10 mouse cellular contexts compared by ENCODE assay signal in genomic region chr5:113855117-113855516, GRCm38 (mm10). TPM values are rescaled to one million over a fixed set of nuclear protein-coding genes. Genes with fewer than 3 reads are reported as not detected.
A peak's percentile ranks its signal among the peaks of the same experiment; 100 is the strongest.
DNase-seq lines count a peak whose midpoint lies in the region; ATAC-seq and TF ChIP-seq lines count a peak whose summit lies in the region.
"Had no signal": no experiment of that assay in that cellular context is flagged by ENCODE, and none has a peak within 500 bp of the region (broad histone marks: within the 10 kb centered on the region; RNA-seq: fewer than 3 reads in every experiment).

No protein-coding gene starts in this region.

- no peak overlapping the region for H3K9ac ChIP-seq in ES-Bruce4 (ENCODE audit: low read depth, poor library complexity, severe bottlenecking)
- no peak overlapping the region for H3K9ac ChIP-seq in forebrain, postnatal 0 days
- H3K9ac ChIP-seq in midbrain, embryonic 13.5 days (replicated peaks) = 0 out of 2 replicates have a peak overlapping the region, but pooled peaks have one; percentile 40
- H3K9ac ChIP-seq in lung, postnatal 0 days (replicated peaks; ENCODE audit: low read depth) = no peak overlapping the region
- H3K9ac ChIP-seq: embryonic facial prominence, embryonic 13.5 days had no signal

- intact Hi-C loops in heart, postnatal 10 days (cut with DNase I) = loop anchor here (2.0 to 10.0 kb wide), 4 partner anchors 54 to 270 kb away; partner anchors contain the start of genes Alkbh2 and Coro1c

- no peak overlapping the region for H3K4me2 ChIP-seq in forebrain, postnatal 0 days (ENCODE audit: low read depth)
- H3K4me2 ChIP-seq in midbrain, embryonic 13.5 days (replicated peaks) = no peak overlapping the region
- no peak overlapping the region for H3K4me2 ChIP-seq in lung, postnatal 0 days (replicated peaks; ENCODE audit: low read depth, low read length)
- H3K4me2 ChIP-seq: embryonic facial prominence, embryonic 13.5 days; liver, embryonic 11.5 days had no signal

- no peaks in the 10 kb centered on the region for H3K36me3 ChIP-seq in ES-Bruce4 (ENCODE audit: control insufficient read depth, insufficient read depth, low read length, poor library complexity, severe bottlenecking)
- peaks cover 18% of the 10 kb centered on the region for H3K36me3 ChIP-seq in forebrain, postnatal 0 days (ENCODE audit: insufficient read depth)
- H3K36me3 ChIP-seq in midbrain, embryonic 13.5 days = peaks cover 24% of the 10 kb centered on the region
- peaks cover 14% of the 10 kb centered on the region; the same call in 1 of the 2 replicates for H3K36me3 ChIP-seq in lung, postnatal 0 days (ENCODE audit: insufficient read depth, low read length)

- peak overlapping the region; percentile 9; the same call in 1 of the 2 replicates for H3K27ac ChIP-seq in ES-Bruce4 (ENCODE audit: insufficient read depth, low read length)
- peak overlapping the region; percentile 51; the same call in 1 of the 2 replicates for H3K27ac ChIP-seq in forebrain, postnatal 0 days (ENCODE audit: low read depth, low read length)
- peak overlapping the region; percentile 80 for H3K27ac ChIP-seq in midbrain, embryonic 13.5 days
- no peak overlapping the region for H3K27ac ChIP-seq in lung, postnatal 0 days (ENCODE audit: low read length)
- H3K27ac ChIP-seq: embryonic facial prominence, embryonic 13.5 days had no signal

- no peak overlapping the region for H3K4me3 ChIP-seq in ES-Bruce4 (ENCODE audit: low read depth, low read length)
- no peak overlapping the region for H3K4me3 ChIP-seq in forebrain, postnatal 0 days (ENCODE audit: low read depth, low read length)
- H3K4me3 ChIP-seq in midbrain, embryonic 13.5 days (replicated peaks) = no peak overlapping the region
- H3K4me3 ChIP-seq in lung, postnatal 0 days (ENCODE audit: low read depth, low read length) = no peak overlapping the region
- H3K4me3 ChIP-seq: embryonic facial prominence, embryonic 13.5 days had no signal

- WGBS in forebrain, postnatal 0 days = 78% methylated on average over 10 of the region's 10 CpGs
- 89% methylated on average over 10 of the region's 10 CpGs for WGBS in midbrain, embryonic 13.5 days
- WGBS in lung, postnatal 0 days = 93% methylated on average over 10 of the region's 10 CpGs

- H3K27me3 ChIP-seq in ES-Bruce4 (ENCODE audit: control insufficient read depth, insufficient read depth, low read length, poor library complexity, severe bottlenecking) = no peaks in the 10 kb centered on the region
- no peaks in the 10 kb centered on the region for H3K27me3 ChIP-seq in forebrain, postnatal 0 days (ENCODE audit: insufficient read depth, low read length)
- H3K27me3 ChIP-seq in midbrain, embryonic 13.5 days = no peaks in the 10 kb centered on the region
- no peaks in the 10 kb centered on the region for H3K27me3 ChIP-seq in lung, postnatal 0 days (replicated peaks; ENCODE audit: insufficient read depth, low read length)
- H3K27me3 ChIP-seq: embryonic facial prominence, embryonic 13.5 days had no signal

- TF ChIP-seq EP300 in ES-Bruce4 (IDR thresholded peaks at IDR 0.05; ENCODE audit: insufficient read depth, low read depth, low read length) = no peak
- TF ChIP-seq EP300 in lung, postnatal 0 days (IDR thresholded peaks at IDR 0.05) = no peak

- no peak for ATAC-seq in forebrain, postnatal 0 days
- ATAC-seq in midbrain, embryonic 13.5 days = peak; percentile 71
- no peak for ATAC-seq in inflammation-experienced regulatory T-cells, adult 6 months
- no peak for ATAC-seq in lung, postnatal 0 days

- H3K9me3 ChIP-seq in ES-Bruce4 (replicated peaks; ENCODE audit: control insufficient read depth, insufficient read depth, low read length, poor library complexity, severe bottlenecking) = no peaks in the 10 kb centered on the region
- H3K9me3 ChIP-seq in forebrain, postnatal 0 days (ENCODE audit: low read length) = no peaks in the 10 kb centered on the region
- no peaks in the 10 kb centered on the region for H3K9me3 ChIP-seq in midbrain, embryonic 13.5 days
- no peaks in the 10 kb centered on the region for H3K9me3 ChIP-seq in lung, postnatal 0 days (ENCODE audit: low read length)
- H3K9me3 ChIP-seq: embryonic facial prominence, embryonic 13.5 days had no signal

- no peak for TF ChIP-seq POLR2A in ES-Bruce4 (IDR thresholded peaks at IDR 0.05; ENCODE audit: insufficient read depth, low read length)

- H3K4me1 ChIP-seq in ES-Bruce4 (ENCODE audit: control insufficient read depth, insufficient read depth, low read length) = peaks cover 2% of the 10 kb centered on the region
- 0 out of 2 replicates have a peak, but pooled peaks cover 3% of the 10 kb centered on the region for H3K4me1 ChIP-seq in forebrain, postnatal 0 days (ENCODE audit: insufficient read depth)
- H3K4me1 ChIP-seq in midbrain, embryonic 13.5 days (replicated peaks) = peaks cover 51% of the 10 kb centered on the region
- H3K4me1 ChIP-seq in lung, postnatal 0 days (ENCODE audit: insufficient read depth, low read depth, low read length) = peaks cover 9% of the 10 kb centered on the region; the same call in 1 of the 2 replicates

- DNase-seq in heart, adult 11 months = peak; percentile 92
- no peak for DNase-seq in heart, postnatal 10 days
- DNase-seq in forebrain, postnatal 0 days = no peak
- DNase-seq in cerebellum, postnatal 14 days = no peak
- no peak for DNase-seq in lung, postnatal 0 days (ENCODE audit: low spot score)

- TF ChIP-seq CTCF in ES-Bruce4 (IDR thresholded peaks at IDR 0.05; ENCODE audit: low read depth, low read length) = no peak
- TF ChIP-seq CTCF in forebrain, postnatal 0 days (IDR thresholded peaks at IDR 0.05; ENCODE audit: low read depth) = no peak
- TF ChIP-seq CTCF in lung, postnatal 0 days (IDR thresholded peaks at IDR 0.05) = no peak

RNA-seq across cellular contexts. Expression of gene Selplg, which starts 22.7 kb away (rescaled TPM):
- total RNA-seq in heart, postnatal 10 days (2021) = 1 to 10 TPM; 2.0 to 2.1 TPM
- polyA plus RNA-seq in ES-Bruce4 (2011; ENCODE audit: insufficient read depth, insufficient read length, low read depth, missing spikeins) = 0.72 and 1.9 TPM in 2 replicates
- 1.1 and 1.3 TPM in 2 replicates for total RNA-seq in forebrain, postnatal 0 days (2014; rRNA removed)
- 1.8 and 2.4 TPM in 2 replicates for polyA plus RNA-seq in forebrain, postnatal 0 days (2015; fragmentation: Nextera tagmentation; extraction: Ambion mirVana)
- 0.98 and 1.2 TPM in 2 replicates for polyA plus RNA-seq in midbrain, embryonic 13.5 days (2015; fragmentation: Nextera tagmentation; extraction: Ambion mirVana)
- polyA plus RNA-seq in inflammation-experienced regulatory T-cells, adult 6 months (2017; shearing (Covaris generic)) = 100 to 1,000 TPM; 457 to 620 (median 469) TPM
- 14.6 and 15.1 TPM in 2 replicates for polyA plus RNA-seq in lung, postnatal 0 days (2015; fragmentation: Nextera tagmentation; extraction: Ambion mirVana)

RNA-seq across cellular contexts. Expression of gene Coro1c, which starts 53.4 kb away (rescaled TPM):
- total RNA-seq in heart, postnatal 10 days (2021) = 10 to 100 TPM; 73.1 to 76.1 TPM
- 174 and 218 TPM in 2 replicates for polyA plus RNA-seq in ES-Bruce4 (2011; ENCODE audit: insufficient read depth, insufficient read length, low read depth, missing spikeins)
- total RNA-seq in forebrain, postnatal 0 days (2014; rRNA removed) = 159 and 178 TPM in 2 replicates
- polyA plus RNA-seq in forebrain, postnatal 0 days (2015; fragmentation: Nextera tagmentation; extraction: Ambion mirVana) = 148 and 167 TPM in 2 replicates
- polyA plus RNA-seq in midbrain, embryonic 13.5 days (2015; fragmentation: Nextera tagmentation; extraction: Ambion mirVana) = 214 and 215 TPM in 2 replicates
- polyA plus RNA-seq in inflammation-experienced regulatory T-cells, adult 6 months (2017; shearing (Covaris generic)) = 10 to 100 TPM; 46.6 to 88.2 (median 57.2) TPM
- polyA plus RNA-seq in lung, postnatal 0 days (2015; fragmentation: Nextera tagmentation; extraction: Ambion mirVana) = 102 and 115 TPM in 2 replicates

RNA-seq across cellular contexts. Expression of gene Tmem119, which starts 54.8 kb away (rescaled TPM):
- total RNA-seq in heart, postnatal 10 days (2021) = 10 to 100 TPM; 14.6 to 18.5 TPM
- polyA plus RNA-seq in ES-Bruce4 (2011; ENCODE audit: insufficient read depth, insufficient read length, low read depth, missing spikeins) = 0.79 and 1.2 TPM in 2 replicates
- 5.8 and 8.2 TPM in 2 replicates for total RNA-seq in forebrain, postnatal 0 days (2014; rRNA removed)
- polyA plus RNA-seq in forebrain, postnatal 0 days (2015; fragmentation: Nextera tagmentation; extraction: Ambion mirVana) = 5.9 and 7.1 TPM in 2 replicates
- 4.3 and 5.6 TPM in 2 replicates for polyA plus RNA-seq in midbrain, embryonic 13.5 days (2015; fragmentation: Nextera tagmentation; extraction: Ambion mirVana)
- polyA plus RNA-seq in inflammation-experienced regulatory T-cells, adult 6 months (2017; shearing (Covaris generic)) = not detected
- polyA plus RNA-seq in lung, postnatal 0 days (2015; fragmentation: Nextera tagmentation; extraction: Ambion mirVana) = 107 and 110 TPM in 2 replicates

Comparison
In these comparisons a context has a peak if more than half of its experiments do, and no peak if none do; other contexts are left out.
1. RNA of gene Selplg, which starts 22.7 kb away (polyA plus RNA-seq): 457 to 620 TPM in inflammation-experienced regulatory T-cells, adult 6 months; 14.6 to 15.1 TPM in lung, postnatal 0 days, 1.8 to 2.4 TPM in forebrain, postnatal 0 days, 0.98 to 1.2 TPM in midbrain, embryonic 13.5 days and 0.72 to 1.9 TPM in ES-Bruce4; every median in the first group is over 10 times any median in the second.
2. RNA of gene Tmem119, which starts 54.8 kb away (polyA plus RNA-seq): 107 to 110 TPM in lung, postnatal 0 days; 5.9 to 7.1 TPM in forebrain, postnatal 0 days, 4.3 to 5.6 TPM in midbrain, embryonic 13.5 days, 0.79 to 1.2 TPM in ES-Bruce4 and not detected in inflammation-experienced regulatory T-cells, adult 6 months; every median in the first group is over 10 times any median in the second.